Mouse (Mus musculus): Measurements from ENCODE around the gene Abcd3.
"Not testable (repeated sequence)": the region's sequence is repeated elsewhere in the genome, so short reads cannot be mapped to it uniquely, and the experiment has no call there.

The Abcd3 gene

DNA sequence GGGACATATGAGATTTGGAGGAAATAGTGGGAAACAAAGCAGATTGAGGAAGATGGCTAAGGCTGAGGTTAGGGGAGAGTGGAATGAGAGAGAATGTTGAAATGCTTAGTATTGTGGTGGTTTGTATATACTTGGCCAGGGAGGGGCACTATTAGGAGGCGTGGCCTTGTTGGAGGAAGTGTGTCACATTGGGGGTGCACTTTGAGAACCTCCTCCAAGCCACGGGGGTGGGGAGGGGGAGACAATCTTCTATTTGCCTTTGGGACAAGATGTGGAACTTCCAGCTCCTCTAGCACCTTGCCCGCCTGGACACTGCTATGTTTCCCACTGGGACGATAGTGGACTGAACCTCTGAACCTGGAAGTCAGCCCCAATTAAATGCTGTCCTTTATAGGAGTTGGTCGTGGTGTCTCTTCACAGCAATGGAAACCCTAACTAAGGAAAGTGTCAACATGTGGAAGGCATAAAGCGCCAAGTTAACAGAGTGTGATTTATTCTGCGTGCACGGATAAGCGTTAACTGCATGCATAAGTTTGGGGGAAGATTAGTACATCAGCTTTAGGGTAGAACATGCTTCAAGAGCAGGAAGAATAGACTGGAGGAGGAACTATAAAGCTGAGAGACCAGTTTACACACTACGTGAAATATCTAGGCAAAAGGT is 3.8 kb upstream of the Abcd3 start:
- DNase-seq (ENCODE audit: low spot score in 2 of 2), result no peak

DNA sequence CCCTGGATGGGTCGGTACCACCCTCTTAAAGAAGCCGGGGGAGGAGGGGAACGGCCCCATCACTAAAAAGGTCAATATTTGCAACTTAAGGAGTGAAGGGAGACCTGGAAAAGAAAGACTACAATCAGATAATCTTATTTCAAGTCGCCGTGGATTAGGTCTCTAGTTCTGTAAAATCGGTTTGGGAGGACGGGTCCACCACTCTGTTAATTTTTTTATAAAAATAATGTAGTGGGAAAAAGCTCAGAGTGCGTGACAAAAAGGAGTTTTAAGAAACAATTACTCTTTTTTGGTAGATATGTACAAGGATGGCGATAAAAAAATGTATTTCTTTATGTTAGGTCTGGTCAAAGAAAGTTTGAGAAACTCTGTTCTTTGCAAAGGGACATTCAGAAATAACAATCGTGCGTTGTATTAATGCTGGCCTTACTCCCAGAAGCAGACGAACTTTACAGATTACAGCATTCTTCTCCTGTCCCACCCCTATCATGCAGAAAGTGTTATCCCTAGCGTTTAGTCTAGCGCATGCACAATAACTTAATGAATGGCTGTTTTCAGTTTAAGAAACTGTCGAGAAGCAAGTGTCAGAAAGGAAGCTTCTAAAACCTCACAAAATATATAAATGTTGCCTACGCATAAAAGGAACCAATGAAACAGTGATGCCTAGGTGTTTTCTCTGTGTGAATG is 590 bp upstream of the Abcd3 start:
- no peak for DNase-seq (ENCODE audit: low spot score in 2 of 2)

DNA sequence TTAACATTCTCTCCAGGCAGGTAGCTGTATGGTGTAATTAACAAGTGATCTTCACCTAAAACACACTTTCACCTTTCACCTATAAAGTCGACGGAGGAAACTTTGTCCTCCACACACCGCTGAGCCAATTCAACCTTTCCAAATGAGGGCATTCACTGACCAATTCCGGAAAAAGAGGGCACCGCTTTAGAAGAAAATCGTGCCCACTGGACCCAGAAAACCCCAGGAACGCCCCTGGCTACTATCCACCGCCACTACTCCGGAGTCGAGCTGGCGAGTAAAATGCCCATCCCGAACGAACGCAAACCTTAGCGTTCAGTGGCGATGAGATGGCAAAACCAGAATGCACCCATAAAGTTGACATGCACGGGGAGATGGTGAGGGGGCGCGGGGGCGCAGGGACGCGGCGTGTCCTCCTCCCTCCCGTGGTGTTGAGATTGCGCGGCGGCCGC is 663 bp downstream of the Abcd3 start:
- no peak for DNase-seq (ENCODE audit: low spot score in 2 of 2)

DNA sequence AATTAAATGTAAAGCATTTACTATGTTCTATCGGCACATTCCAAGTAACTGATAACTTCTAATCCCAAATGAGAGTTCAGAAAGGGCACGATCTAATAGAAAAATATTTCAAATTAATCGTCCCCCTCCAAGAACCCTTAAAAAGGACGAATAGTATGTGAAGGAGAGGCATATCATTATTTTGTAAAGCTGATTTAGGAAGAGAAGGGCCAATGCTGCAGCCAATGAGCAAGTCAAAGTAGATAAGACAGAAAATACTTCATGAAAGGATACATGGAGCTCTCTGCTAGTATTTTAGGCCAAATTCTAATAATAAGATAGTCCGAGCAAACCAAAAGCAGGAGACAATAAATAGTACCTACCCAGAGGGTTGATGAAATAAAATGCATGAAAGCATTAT is 1.3 kb downstream of the Abcd3 start:
- no peak for DNase-seq (ENCODE audit: low spot score in 2 of 2)

DNA sequence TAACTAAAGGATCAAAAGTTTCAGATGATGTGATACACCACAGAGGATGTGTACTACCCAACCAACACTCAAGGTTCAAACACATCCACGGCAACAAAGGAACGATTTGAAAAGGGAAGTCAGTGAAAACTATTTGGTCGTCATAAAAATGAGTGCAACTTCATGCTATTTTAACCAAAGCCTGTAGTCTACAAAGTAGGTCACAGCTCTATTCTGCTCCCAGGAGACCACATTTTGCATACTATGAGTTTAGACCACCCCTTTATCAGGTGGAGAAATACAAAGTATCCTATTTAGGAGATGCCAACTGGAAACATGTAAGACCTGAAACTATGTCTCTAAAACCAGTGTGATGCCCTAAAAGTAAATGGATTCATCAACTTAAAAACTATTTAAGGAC is 6.9 kb downstream of the Abcd3 start:
- DNase-seq (ENCODE audit: low spot score in 2 of 2), result no peak

DNA sequence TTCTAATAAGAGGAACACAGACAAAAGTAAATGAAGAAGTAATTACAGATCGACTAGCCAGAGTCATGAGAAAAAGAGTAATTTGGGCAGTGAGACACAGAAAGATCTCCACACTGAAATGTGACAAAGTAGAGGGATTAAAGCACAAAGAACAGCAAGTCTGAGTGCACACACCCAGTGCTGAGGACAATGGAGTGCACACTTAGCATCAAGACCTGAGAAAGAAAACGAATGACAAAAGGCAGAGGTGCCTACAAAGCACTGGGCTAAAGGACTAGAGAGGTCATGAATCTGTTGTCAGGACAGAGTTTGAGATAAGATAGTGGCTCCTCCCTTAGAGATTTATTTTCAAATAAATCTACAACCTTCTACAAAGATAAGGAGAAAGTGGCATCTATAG is 20.9 kb downstream of the Abcd3 start:
- DNase-seq (ENCODE audit: low spot score in 2 of 2), result no peak

DNA sequence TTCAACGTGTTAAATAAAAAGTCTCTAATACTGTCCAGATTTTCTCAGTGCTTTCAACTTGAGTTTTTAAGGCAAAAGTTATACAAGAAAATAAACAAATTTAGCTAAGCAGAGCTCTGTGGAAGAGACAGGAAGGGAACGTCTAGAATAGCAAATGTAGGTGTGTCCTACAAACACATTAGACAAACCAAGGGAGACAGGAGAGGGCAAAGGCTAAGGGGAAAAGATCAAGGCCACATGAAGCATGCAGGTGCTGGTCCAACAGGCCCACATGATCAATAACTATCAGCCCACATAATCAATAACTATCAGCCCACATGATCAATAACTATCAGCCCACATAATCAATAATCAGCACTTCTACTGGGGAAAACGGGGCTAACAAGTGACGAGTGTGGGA is 22.9 kb downstream of the Abcd3 start:
- DNase-seq (ENCODE audit: low spot score in 2 of 2), result no peak

DNA sequence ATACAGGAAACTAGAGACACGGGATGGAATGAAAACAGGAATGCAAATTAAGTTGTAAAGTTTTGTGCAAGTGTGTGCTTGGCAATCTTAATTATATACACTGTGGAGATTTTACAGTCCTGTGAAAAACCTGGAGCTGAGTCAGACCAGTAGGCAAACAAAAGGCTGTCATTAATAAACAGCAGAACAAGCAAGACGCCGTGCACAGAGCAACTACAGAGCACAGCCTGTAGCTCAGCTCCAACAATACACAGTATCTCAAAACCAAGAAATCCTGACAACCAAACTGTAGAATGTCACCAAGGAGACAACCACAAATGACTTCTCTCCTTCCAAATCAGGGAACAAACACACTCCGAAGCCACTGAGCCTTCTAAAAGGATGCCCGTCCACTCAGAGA is 24.7 kb downstream of the Abcd3 start:
- no peak for DNase-seq (ENCODE audit: low spot score in 2 of 2)

DNA sequence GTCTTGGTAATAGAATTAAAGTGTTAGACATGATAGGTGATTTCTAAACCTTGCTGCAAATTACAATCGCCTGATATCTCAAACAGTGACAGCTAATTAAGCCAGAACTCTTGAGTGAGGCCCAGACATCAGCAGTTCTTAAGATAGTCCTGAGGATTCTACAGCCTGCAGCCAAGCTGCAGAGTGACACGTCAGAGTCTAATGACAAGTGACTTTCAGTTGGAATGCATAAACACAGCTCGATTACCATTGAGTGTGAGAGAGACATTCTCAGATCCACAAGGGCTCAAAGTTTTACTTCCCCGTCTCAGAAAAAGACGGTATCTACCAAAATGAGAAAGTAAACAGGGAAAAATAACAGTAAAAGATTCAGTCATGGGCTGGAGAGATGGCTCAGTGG is 25.3 kb downstream of the Abcd3 start:
- peak in 1 of 2 experiments; percentile 13 for DNase-seq (ENCODE audit: low spot score in 2 of 2)

DNA sequence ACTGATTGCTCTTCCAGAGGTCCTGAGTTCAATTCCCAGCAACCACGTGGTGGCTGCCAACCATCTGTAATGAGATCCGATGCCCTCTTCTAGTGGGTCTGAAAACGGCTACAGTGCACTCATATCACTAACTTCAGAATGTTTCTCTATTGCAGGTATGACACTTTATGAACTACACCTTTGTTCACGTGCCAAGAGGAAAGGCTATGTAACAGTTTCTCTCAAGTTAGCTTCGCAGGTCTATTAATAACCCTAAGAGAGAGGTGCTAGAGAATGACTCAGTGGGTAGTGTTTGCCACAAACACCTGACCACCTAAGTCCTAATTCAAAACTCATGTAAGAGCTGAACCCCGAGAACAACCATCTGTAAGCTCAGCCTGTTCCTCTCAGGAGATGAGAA is 32.1 kb downstream of the Abcd3 start:
- DNase-seq (ENCODE audit: low spot score in 2 of 2), result no peak

DNA sequence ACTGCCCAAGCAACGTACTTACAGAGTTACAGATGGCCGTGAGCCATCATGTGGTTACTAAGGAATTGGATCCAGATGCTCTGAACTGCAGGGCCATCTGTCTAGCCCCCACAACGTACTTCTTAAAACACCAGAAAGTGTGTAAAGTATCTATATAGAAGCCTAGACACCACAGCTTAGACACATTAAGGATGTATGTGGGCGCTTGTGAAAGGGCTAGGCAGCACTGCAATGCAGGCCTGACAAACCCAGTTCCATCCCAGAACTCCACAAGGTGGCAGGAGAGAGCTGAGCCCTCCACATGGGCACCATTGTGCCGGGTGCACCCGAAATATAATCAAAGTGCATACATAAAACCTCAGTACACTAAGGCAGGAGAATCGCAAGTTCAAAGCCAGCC is 37.2 kb downstream of the Abcd3 start:
- peak in 1 of 2 experiments; percentile 21 for DNase-seq (ENCODE audit: low spot score in 2 of 2)

DNA sequence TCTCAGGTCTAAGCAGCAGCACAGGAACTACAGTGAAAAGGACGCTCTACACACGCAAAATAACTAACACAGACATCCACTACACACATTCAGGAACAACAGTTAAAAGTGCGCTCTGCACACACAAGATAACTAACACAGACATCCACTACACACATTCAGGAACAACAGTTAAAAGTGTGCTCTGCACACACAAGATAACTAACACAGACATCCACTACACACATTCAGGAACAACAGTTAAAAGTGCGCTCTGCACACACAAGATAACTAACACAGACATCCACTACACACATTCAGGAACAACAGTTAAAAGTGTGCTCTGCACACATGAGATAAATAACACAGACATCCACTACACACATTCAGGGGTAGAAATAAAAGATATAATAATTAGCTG is 41.8 kb downstream of the Abcd3 start:
- DNase-seq (ENCODE audit: low spot score in 2 of 2), result not testable (repeated sequence)

DNA sequence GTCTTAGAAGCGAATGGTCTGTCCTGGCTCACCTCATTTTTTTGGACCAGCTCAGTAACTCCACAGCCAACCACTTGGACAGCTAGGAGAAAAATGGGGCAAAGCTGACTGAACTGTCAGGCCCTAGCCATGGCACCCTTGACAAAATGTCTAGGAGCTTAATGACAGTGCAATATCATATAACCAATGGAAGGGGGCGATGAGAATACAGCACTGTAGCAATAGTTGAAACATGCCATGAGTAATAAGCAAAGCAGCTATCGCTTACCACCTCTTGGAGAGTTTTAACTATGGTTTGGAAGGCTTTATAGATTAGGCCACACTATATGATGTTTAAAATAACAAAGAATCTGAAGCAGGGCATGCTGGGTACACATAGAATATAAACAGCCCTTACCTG is 46.3 kb downstream of the Abcd3 start:
- no peak for DNase-seq (ENCODE audit: low spot score in 2 of 2)

DNA sequence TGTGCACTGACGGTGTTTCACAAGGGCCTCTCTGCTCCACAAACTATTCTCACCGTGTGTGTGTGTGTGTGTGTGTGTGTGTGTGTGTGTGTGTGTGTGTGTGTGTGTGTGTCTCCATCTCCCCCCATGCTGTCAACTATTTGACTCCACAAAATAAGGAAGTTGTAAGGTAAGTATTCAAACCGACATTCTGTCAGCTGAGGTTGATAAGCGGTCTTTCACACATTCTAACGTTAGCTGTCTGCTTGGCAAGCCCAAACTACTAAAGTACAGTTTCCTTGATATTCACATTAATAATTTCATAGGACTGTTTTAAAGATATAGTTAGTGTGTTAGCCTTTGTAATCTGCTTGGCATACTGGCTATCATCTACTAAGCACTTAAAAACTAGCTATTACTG is 48.3 kb downstream of the Abcd3 start:
- no peak for DNase-seq (ENCODE audit: low spot score in 2 of 2)

DNA sequence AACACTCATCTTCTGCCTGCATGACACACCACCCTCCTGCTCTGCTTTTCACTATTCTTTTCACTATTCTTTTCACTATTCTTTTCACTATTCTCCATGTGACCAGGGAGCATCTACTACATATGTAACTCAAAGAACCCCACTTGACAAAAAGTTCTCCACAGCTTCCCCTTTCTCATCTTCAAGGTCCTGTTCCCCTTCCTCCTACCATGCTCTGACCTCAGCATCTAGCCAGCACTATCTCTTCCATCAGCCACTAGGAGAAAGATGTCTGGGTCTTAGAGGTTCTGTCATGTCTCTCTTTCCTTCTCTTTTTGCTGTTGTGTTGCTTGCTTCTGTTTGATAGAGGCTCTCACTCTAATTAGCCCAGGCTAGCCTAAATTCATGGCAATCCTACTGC is 49.1 kb downstream of the Abcd3 start:
- DNase-seq (ENCODE audit: low spot score in 2 of 2), result no peak

DNA sequence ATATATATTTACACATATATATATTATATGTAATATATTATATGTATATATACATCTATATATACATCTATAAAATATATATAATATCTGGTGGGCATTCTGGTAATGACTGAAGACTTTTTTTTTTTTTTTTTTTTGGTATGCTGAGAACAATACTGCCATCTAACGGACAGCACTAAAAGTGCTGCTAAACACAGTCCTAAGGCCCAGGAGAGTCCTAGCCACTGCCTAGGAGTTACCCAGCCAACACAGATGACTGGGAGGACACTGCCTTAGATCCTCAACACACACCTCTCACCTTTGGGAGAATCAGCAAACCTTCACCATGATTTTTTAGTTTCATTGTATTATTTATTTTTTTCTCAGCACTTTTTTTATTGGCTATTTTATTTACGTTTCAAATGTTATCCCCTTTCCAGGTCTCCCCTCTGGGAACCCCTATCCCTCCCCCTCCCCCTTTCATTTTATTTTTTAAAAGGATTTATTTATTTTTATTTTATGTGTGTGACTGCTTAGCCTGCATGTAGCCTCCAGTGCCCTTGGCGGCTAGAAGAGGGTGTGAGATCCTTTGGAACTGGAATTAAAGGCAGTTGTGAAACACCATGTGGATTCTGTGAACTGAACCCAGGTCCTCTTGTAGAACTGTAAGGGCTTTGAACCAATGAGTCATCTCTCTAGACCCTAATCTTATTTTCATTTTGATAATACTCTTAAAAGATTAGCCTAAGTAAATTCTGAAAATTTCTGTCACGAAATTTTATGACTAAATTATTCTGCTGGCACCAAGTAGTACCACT is 52.8 kb downstream of the Abcd3 start:
- no peak for DNase-seq (ENCODE audit: low spot score in 2 of 2)

DNA sequence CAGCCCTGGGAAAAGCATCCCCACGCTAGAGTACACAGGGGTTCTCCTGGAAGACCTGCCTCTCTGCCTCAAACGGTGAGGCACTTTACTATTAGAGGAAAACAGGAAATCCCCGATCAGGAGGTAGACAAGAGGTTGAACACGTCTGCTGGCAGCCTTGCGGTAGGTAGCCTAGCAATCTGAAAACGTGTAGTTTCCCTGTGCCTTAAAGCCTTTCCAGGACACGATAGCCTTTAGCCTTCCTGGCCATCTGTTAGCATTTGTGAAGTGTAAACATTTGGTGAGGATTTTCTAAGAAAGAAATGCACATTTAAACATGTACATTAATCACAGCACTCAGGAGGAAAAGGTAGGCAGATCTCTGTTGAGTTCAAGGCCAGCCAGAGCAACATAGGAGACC is 56.7 kb downstream of the Abcd3 start:
- DNase-seq (ENCODE audit: low spot score in 2 of 2), result no peak

DNA sequence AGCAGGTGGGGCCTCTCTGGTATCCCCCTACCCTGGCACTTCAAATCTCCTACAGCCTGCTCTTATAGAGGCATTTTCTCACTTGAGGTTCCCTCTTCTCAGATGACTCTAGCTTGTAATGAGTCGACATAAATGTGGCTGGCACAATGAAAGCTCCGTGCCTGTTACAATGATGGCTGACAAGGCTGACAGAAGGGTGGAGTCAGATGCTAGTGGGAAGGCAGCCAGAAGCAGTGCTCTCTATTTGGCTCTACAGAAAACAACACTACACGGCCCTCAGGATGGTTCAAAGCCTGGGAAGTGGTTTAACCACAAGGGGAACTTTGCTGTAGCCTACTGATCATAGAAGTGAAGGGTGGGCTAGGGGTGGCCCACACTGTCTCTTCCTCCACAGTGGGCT is 60.0 kb downstream of the Abcd3 start:
- no peak for DNase-seq (ENCODE audit: low spot score in 2 of 2)

DNA sequence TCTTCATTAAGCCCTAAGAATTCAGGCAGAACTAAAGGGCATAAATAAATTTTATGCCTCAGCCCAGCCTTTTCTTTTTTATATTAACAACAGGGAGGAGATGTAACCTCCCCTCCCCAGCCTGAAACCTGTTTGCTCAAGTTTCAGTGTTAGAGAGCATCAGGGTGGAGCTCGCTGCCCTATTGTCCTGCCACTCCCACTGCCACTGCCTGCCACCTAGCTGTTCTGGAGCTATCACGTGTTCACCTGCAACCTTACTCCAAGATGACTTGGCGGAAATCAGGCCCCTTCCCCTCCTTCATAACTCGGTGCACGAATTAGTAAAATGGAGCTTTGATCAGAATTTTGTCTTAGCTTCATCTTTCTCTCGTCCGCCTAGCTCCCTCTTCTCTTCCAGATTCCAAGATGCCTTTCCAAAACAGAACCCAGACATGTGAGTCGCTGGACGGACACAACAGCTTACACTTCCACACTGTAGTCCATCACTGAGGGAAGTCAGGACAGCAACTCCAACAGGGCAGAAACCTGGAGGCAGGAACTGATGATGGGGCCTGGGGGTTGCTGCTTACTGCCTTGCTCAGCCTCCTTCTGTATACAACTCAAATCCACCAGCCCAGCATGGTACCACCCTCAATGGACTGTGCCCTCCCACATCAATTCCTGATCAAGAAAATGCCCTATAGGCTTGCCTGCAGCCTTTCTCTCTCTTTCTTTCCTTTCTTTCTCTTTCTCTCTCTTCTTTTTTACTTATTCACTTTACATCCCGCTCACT is 60.6 kb downstream of the Abcd3 start:
- not testable (repeated sequence) for DNase-seq (ENCODE audit: low spot score in 2 of 2)

DNA sequence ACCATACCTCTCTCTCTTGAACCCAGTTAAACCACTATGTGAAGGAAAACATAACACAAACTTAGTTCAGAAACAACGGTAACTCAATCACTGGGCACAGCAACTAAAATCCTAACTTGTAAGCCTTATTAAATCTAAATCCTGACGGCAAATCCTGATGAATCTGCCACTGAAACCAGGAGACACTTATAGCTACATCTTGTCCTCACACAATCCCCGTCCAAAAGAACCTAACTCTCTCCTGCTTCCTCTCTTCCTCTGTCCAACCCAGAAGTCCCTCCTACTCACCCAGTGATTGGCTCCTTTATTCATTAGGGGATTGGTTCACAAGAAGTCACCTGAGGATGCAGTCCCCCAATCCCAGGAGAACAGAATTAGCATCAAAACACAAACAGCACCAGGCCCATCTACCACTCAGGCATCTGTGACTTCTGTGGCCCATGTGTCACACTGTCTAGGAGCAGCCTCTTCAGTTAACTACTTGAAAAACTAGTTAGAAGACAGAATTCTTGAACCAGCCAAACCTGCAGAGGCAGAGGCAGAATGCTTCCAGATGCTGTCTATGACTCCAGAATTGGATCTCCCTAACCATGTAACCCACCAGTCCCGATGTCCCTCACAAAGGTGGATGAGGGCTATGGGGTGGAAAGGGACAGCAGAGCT is 73.8 kb downstream of the Abcd3 start:
- peak in 1 of 2 experiments; percentile 10 for DNase-seq (ENCODE audit: low spot score in 2 of 2)

DNA sequence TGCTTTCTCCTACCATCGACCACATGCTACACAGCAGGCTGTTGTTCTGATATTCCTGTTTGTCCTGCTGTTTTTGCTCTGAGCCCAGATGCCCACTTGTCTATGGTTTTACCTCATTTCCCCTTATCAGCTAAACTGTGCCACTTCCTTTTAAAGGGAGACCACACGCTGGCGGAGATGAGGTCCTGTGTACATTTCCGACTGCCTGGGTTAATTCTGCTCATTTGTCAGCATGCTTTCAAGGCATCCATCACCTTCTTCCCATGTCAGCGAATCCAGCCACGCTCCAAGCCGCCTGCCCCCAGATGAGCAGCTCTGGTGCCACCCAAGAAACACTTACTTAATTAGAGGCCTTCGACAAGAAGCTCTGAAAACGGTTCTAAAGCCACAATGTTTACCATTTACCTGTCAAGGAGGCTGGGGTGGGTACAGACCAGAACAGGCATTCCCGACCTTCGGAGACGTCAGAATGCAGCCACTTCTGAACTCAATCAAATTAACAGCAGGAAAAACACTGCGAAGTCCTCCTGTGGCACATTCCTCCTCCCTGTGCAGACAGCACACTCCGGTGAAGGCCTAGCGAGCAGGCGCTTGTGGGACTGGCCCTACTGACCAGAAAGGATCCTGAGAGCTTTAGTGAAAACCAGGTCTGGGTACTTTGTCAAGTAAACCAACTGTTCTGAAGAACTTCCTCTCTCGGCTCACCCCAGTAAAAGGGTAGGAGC is 75.5 kb downstream of the Abcd3 start:
- peak in 1 of 2 experiments; percentile 54 for DNase-seq (ENCODE audit: low spot score in 2 of 2)
